Mouse (Mus musculus) forebrain, postnatal 0 days (tissue): ENCODE measurements around the gene Sult1a1. TPM values are rescaled to one million over a fixed set of nuclear protein-coding genes. Genes with fewer than 3 reads are reported as not detected.

Experiments used
- ATAC-seq: fragments of 200-750 bp; cut with Nextera tagmentation; 2 replicates; pipeline ENCODE4 v1.8.0; 2017; ENCODE audit warnings: mild to moderate bottlenecking, moderate library complexity
- DNase-seq: peaks from one replicate; pipeline ENCODE4 v3.0.0-alpha.2; 2015
- H3K27ac ChIP-seq: fragments of 300-500 bp; sonication (generic); 2 replicates; pipeline ENCODE4 v1.5.1; 2014; ENCODE audit warnings: low read depth, mild to moderate bottlenecking, antibody characterized with exemption, low read length, moderate library complexity, mixed read lengths
- H3K27me3 ChIP-seq: fragments of 300-500 bp; sonication (generic); 2 replicates; pipeline ENCODE4 v1.6.1; 2014; ENCODE audit warnings: mild to moderate bottlenecking, low read length, mixed read lengths; ENCODE audit not compliant: insufficient read depth
- H3K36me3 ChIP-seq: fragments of 300-500 bp; sonication (generic); 2 replicates; pipeline ENCODE4 v1.6.1; 2014; ENCODE audit warnings: mild to moderate bottlenecking, moderate library complexity; ENCODE audit not compliant: insufficient read depth
- H3K4me1 ChIP-seq: fragments of 300-500 bp; sonication (generic); 2 replicates; pipeline ENCODE4 v1.6.1; 2014; ENCODE audit warnings: antibody characterized with exemption; ENCODE audit not compliant: insufficient read depth
- H3K4me2 ChIP-seq: fragments of 300-500 bp; sonication (generic); 2 replicates; pipeline ENCODE4 v1.6.1; 2014; ENCODE audit warnings: low read depth, mild to moderate bottlenecking, moderate library complexity
- H3K4me3 ChIP-seq: fragments of 300-500 bp; sonication (generic); 2 replicates; pipeline ENCODE4 v1.5.1; 2014; ENCODE audit warnings: low read depth, low read length, mixed read lengths
- H3K9ac ChIP-seq: fragments of 300-500 bp; sonication (generic); 2 replicates; pipeline ENCODE4 v1.6.1; 2014; ENCODE audit warnings: mild to moderate bottlenecking
- H3K9me3 ChIP-seq: fragments of 300-500 bp; sonication (generic); 2 replicates; pipeline ENCODE4 v1.6.1; 2016; ENCODE audit warnings: low read length
- CTCF ChIP-seq: sonication (generic); IDR thresholded peaks from 2 replicates; pipeline ENCODE4 v1.5.1; 2016; ENCODE audit warnings: antibody characterized with exemption, control low read depth, low read depth
- WGBS: fragments of 180-500 bp; shearing (Covaris S2); extraction: QIAGEN DNeasy Blood & Tissue Kit; methylation state at CpG from one replicate; pipeline ENCODE4 v1.1.7; 2014; 5-methylcytosine and 5-hydroxymethylcytosine counted together
- polyA plus RNA-seq: library from polyadenylated mRNA; unstranded; fragments of >200 nt; fragmentation: Nextera tagmentation; extraction: Ambion mirVana; gene quantifications from 2 replicates; pipeline ENCODE4 v1.2.1, GENCODE M21; 2015
- total RNA-seq: library from RNA; depleted of rRNA; stranded (reverse); fragments of >200 nt; gene quantifications from 2 replicates; pipeline ENCODE4 v1.2.3, GENCODE M21; 2014

Sult1a1 gene
- total and polyA plus RNA-seq, 2 experiments from 2014 or later, result 16.0 to 22.8 TPM

DNA sequence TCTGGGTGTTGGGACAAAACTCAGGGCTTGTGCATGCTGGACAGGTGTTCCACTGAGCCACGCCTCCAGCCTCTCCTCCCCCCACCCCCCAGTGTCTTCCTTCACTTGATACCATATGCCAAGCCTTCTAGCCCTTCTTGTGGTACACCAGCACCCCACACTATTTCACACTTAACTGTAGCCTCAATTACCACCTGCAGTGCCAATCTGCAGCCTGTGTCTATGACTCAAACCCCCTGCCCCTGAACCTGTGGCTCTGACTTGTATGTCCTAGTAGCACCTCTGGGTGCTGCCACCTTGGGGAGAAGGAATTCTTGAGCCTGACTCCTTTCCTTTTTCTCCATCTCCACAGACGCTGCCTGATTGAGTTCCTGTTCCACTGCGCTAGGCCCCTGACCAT is 35.7 kb upstream of the Sult1a1 start:
- H3K9me3 ChIP-seq, result no peaks in the 10 kb centered on the region
- DNase-seq (no peak), ATAC-seq (no peak)
- H3K27ac ChIP-seq, result no peak overlapping the region
- WGBS, result 81% methylated on average over 3 of the region's 3 CpGs
- H3K4me2 ChIP-seq, result no peak overlapping the region
- H3K4me1 ChIP-seq, result no peaks in the 10 kb centered on the region
- no peak overlapping the region for H3K4me3 ChIP-seq
- no peaks in the 10 kb centered on the region for H3K27me3 ChIP-seq
- no peak overlapping the region for H3K9ac ChIP-seq
- no peaks in the 10 kb centered on the region for H3K36me3 ChIP-seq
- no peak for TF ChIP-seq CTCF

DNA sequence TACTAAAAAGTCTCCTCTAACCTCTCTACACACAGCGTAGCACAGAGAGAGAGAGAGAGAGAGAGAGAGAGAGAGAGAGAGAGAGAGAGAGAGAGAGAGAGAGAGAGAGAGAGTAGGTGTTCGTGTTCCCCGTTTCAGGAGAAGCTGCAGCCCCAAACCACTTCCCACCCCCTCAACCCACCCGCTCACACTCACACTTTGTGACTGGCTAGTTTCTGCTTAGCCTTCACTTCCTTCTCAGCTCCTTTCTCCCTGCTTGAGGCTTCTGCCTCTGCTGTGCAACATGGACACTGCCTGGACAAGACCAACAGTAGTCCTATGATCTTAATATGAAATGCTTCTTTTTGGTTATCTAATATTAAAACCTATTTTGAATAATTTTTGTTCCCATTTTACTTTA is 34.0 kb upstream of the Sult1a1 start:
- Histone ChIP-seq H3K9ac (no peak overlapping the region), H3K4me2 (no peak overlapping the region), H3K27ac (no peak overlapping the region), H3K4me1 (no peaks in the 10 kb centered on the region), H3K4me3 (no peak overlapping the region), H3K36me3 (no peaks in the 10 kb centered on the region), H3K27me3 (no peaks in the 10 kb centered on the region), H3K9me3 (no peaks in the 10 kb centered on the region)
- no peak for TF ChIP-seq CTCF
- DNase-seq (no peak), ATAC-seq (no peak)
- 70% methylated on average over 4 of the region's 4 CpGs for WGBS

DNA sequence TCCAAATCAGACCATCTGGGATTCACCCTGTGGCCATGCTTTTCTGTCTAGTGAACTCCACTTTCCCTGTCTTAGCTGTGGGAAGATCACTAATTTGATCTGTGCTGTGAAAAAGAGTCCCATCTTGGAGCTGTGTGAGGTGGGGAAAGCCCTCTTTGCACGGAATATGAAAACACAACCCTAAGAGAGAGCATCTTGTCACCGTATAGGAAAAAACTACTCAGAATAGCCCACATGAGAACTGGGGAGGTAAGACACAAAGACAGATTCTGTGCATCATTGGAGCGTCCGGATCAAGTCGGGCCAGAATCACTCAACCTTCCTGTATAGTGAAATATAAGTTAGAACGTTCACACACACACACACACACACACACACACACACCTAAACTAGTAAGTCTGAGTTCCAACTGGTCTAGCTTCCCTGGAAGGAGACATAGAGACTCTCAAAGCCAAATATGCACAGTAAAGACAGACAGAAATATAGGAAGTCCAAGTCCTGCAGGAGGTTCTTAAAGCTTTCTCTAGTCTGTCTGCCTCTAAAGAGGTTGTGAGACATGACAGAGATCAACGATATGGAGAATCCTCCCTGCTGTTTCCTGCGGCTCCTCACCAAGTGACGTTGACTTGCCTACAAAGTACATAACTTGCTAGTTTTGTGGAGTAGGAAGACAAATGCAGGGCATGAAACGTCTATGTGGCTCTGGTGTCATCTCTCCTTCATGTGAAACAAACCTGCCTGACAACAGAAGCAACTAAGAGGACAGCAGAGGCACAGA is 32.1 kb upstream of the Sult1a1 start:
- no peak overlapping the region for H3K27ac ChIP-seq
- no peak overlapping the region for H3K4me2 ChIP-seq
- 0 out of 2 replicates have a peak, but pooled peaks cover 3% of the 10 kb centered on the region for H3K4me1 ChIP-seq
- DNase-seq (no peak), ATAC-seq (no peak)
- no peak overlapping the region for H3K4me3 ChIP-seq
- WGBS, result 87% methylated on average over 10 of the region's 10 CpGs
- no peaks in the 10 kb centered on the region for H3K27me3 ChIP-seq
- no peak overlapping the region for H3K9ac ChIP-seq
- TF ChIP-seq CTCF, result no peak
- no peaks in the 10 kb centered on the region for H3K36me3 ChIP-seq
- H3K9me3 ChIP-seq, result no peaks in the 10 kb centered on the region

DNA sequence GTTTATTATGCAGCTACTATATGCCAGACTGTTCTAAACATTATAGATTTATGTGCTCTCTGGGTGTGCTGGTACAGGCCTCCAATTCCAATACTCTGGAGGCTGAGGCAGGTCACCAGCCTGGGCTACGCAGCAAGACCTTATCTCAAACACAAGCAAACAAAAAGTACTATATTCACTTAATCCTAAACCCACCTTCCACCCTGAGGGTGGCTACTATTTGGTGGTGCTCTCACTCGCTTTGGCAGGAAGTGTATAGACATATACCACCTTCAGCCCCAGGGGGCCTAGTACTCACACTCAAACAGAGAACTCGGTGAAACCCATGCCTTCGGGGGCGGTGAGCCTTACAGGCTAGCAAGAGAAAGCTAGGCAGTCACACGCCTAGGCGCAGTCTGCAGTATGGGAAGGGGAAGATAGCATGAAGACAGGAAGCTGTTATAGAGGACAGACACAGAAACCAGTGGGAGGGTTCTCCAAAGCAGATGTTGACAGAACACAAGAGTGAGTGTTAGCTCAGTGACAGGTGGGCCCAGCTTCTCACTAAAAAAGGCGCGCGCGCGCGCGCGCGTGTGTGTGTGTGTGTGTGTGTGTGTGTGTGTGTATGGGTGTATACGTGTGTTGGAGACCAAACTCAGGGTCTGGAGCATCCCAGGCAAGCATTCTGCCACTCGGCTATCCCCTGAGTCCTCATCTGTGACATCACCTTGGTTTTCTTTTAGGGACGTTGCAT is 31.4 kb upstream of the Sult1a1 start, which contains the start of gene Coro1a:
Gene Coro1a (minus strand): TSS at position 346 of the 733 bp plus-strand sequence.
- ATAC-seq (no peak), DNase-seq (no peak)
- no peaks in the 10 kb centered on the region for H3K9me3 ChIP-seq
- 0 out of 2 replicates have a peak, but pooled peaks cover 6% of the 10 kb centered on the region for H3K4me1 ChIP-seq
- H3K4me3 ChIP-seq, result no peak within 1 kb of the TSS
- WGBS, result 93% methylated on average over 19 of the region's 19 CpGs
- no peaks in the 10 kb centered on the region for H3K27me3 ChIP-seq
- H3K27ac ChIP-seq, result no peak within 1 kb of the TSS
- no peak for TF ChIP-seq CTCF
- H3K9ac ChIP-seq, result no peak within 1 kb of the TSS
- no peak within 1 kb of the TSS for H3K4me2 ChIP-seq
- H3K36me3 ChIP-seq, result no peaks in the 10 kb centered on the region

DNA sequence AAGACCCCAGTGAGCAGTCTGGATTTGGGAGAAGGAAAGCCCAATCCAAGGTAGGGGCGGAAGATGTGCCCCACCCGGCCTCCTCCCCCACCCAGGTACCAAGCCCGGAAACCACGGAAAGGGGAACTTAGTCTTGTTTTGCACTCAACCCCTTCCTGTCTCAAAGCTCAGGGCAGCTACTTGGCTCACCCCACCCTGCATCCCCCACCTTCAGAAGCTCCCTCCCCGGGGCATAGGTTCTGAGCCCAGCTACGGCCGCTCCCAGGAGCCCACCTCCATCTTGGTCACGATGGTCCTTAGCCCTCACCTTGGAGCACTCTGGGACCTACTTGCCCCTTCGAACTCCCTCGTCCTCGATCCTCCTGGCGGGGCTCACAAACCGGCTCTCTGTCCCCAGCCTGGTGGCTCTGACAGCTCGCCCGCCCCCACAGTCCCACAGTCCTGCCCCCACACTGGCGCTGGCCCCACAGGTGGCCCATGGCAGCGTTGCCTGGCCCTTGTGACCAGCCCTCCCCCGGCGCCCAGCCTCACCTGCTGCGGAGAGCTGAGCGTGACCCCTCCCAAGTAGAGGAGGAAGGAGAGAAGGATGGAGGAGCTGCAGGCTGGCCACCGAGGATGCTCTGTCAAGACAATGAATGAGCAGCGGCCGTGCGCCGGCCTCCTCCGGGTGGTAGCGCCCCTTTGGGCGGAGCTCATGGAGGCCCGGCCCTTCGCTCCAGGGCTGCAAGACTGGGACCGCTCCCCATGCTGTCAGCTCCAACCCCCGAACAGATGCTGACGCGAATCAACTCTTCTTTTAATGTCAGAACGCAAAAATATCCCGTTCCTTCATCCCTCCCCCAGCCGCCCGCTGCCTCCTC is 28.1 kb upstream of the Sult1a1 start:
- peaks cover 13% of the 10 kb centered on the region; the same call in 1 of the 2 replicates for H3K4me1 ChIP-seq
- DNase-seq, result peak; percentile 89
- peak overlapping the region; percentile 66 for H3K4me2 ChIP-seq
- WGBS, result 3% methylated on average over 39 of the region's 39 CpGs
- H3K9me3 ChIP-seq, result no peaks in the 10 kb centered on the region
- H3K27ac ChIP-seq, result peak overlapping the region; percentile 92
- H3K36me3 ChIP-seq, result peaks cover 12% of the 10 kb centered on the region
- no peaks in the 10 kb centered on the region for H3K27me3 ChIP-seq
- peak; percentile 92 for ATAC-seq
- H3K9ac ChIP-seq, result peak overlapping the region; percentile 89
- peak overlapping the region; percentile 81 for H3K4me3 ChIP-seq
- peak; percentile 39; the same call in 1 of the 2 replicates for TF ChIP-seq CTCF

DNA sequence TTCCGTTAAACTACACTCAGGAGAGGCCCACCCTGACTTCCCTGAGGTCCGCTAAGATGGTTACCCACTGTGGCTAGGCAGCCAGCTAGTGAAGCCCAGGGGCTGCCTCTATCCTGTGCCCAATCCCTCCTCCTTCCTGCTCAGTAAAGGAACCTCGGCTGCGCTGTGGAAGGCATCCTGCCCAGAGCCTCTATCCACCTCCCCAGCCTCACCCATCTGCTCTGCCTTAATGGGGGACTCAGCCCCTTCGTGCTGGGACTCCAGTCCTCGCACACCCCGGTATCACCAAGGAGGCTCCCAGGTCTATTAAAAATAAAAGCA is 27.5 kb upstream of the Sult1a1 start:
- DNase-seq (peak; percentile 47), ATAC-seq (peak; percentile 19)

More for the DNA sequence above, 27.5 kb upstream of the Sult1a1 start:
- H3K4me3 ChIP-seq, result peak overlapping the region; percentile 81
- H3K27ac ChIP-seq, result peak overlapping the region; percentile 92; the same call in 1 of the 2 replicates
- peaks cover 13% of the 10 kb centered on the region; the same call in 1 of the 2 replicates for H3K4me1 ChIP-seq
- peak overlapping the region; percentile 66 for H3K4me2 ChIP-seq
- peaks cover 19% of the 10 kb centered on the region for H3K36me3 ChIP-seq
- no peak for TF ChIP-seq CTCF
- no peaks in the 10 kb centered on the region for H3K9me3 ChIP-seq
- WGBS, result 7% methylated on average over 7 of the region's 7 CpGs
- peak overlapping the region; percentile 89 for H3K9ac ChIP-seq
- no peaks in the 10 kb centered on the region for H3K27me3 ChIP-seq
